8 mouse cellular contexts compared by ENCODE assay signal in genomic region chr8:70607898-70608748, GRCm38 (mm10). TPM values are rescaled to one million over a fixed set of nuclear protein-coding genes. Genes with fewer than 3 reads are reported as not detected.
DNase-seq lines count a peak whose midpoint lies in the region; ATAC-seq and TF ChIP-seq lines count a peak whose summit lies in the region.

No protein-coding gene starts in this region.

- 1% methylated on average over 84 of the region's 84 CpGs for WGBS in spleen, adult 2 months
- WGBS in cerebellum, adult 2 months, result 1% methylated on average over 84 of the region's 84 CpGs
- WGBS in intestine, embryonic 15.5 days, result 1% methylated on average over 83 of the region's 84 CpGs
- WGBS in liver, embryonic 14.5 days (ENCODE audit: insufficient replicate concordance), result under 1% methylated on average over 84 of the region's 84 CpGs
- WGBS in neural tube, embryonic 14.5 days, result 2% methylated on average over 80 of the region's 84 CpGs

- peak overlapping the region; percentile 90 for H3K27ac ChIP-seq in spleen, adult 2 months (ENCODE audit: insufficient read depth, low read length)
- H3K27ac ChIP-seq in cerebellum, adult 2 months (ENCODE audit: insufficient read depth, low read length), result peak overlapping the region; percentile 80
- H3K27ac ChIP-seq in intestine, embryonic 15.5 days, result peak overlapping the region; percentile 96
- peak overlapping the region; percentile 67 for H3K27ac ChIP-seq in liver, embryonic 14.5 days
- H3K27ac ChIP-seq in neural tube, embryonic 14.5 days (ENCODE audit: low read depth, low read length), result peak overlapping the region; percentile 68

- TF ChIP-seq POLR2A in spleen, adult 2 months (IDR thresholded peaks at IDR 0.05; ENCODE audit: low read depth, low read length), result no peak; the same call in 1 of the 2 replicates
- TF ChIP-seq POLR2A in cerebellum, adult 2 months (IDR thresholded peaks at IDR 0.05; ENCODE audit: borderline replicate concordance, insufficient read depth, low read length), result peak; percentile 67; the same call in 1 of the 2 replicates

- H3K4me2 ChIP-seq in intestine, embryonic 15.5 days (replicated peaks), result peak overlapping the region; percentile 98
- peak overlapping the region; percentile 91 for H3K4me2 ChIP-seq in liver, embryonic 14.5 days (ENCODE audit: low read depth)
- peak overlapping the region; percentile 86 for H3K4me2 ChIP-seq in neural tube, embryonic 14.5 days (ENCODE audit: low read depth, low read length)

- H3K36me3 ChIP-seq in spleen, adult 2 months (ENCODE audit: control insufficient read depth, insufficient read depth, low read length), result no peaks in the 10 kb centered on the region
- no peaks in the 10 kb centered on the region for H3K36me3 ChIP-seq in intestine, embryonic 15.5 days
- no peaks in the 10 kb centered on the region for H3K36me3 ChIP-seq in liver, embryonic 14.5 days (replicated peaks; ENCODE audit: control insufficient read depth, insufficient read depth, low read depth)
- no peaks in the 10 kb centered on the region for H3K36me3 ChIP-seq in neural tube, embryonic 14.5 days (ENCODE audit: control insufficient read depth, insufficient read depth, low read length)

- H3K4me1 ChIP-seq in spleen, adult 2 months (ENCODE audit: control insufficient read depth, insufficient read depth, insufficient read length), result peaks cover 18% of the 10 kb centered on the region
- H3K4me1 ChIP-seq in cerebellum, adult 2 months (ENCODE audit: control insufficient read depth, insufficient read depth, low read length), result peaks cover 13% of the 10 kb centered on the region
- H3K4me1 ChIP-seq in intestine, embryonic 15.5 days (replicated peaks), result peaks cover 31% of the 10 kb centered on the region
- H3K4me1 ChIP-seq in liver, embryonic 14.5 days (replicated peaks; ENCODE audit: control insufficient read depth in 2 of 2, insufficient read depth in 2 of 2, low read length in 1 of 2), result peaks cover 17 to 24% of the 10 kb centered on the region in 2 experiments
- peaks cover 32% of the 10 kb centered on the region for H3K4me1 ChIP-seq in neural tube, embryonic 14.5 days (ENCODE audit: control insufficient read depth, insufficient read depth, low read length)

- peak overlapping the region; percentile 81 for H3K4me3 ChIP-seq in spleen, adult 2 months (ENCODE audit: extremely low read depth, insufficient read depth, insufficient read length)
- H3K4me3 ChIP-seq in cerebellum, adult 2 months (replicated peaks; ENCODE audit: insufficient read depth, low read depth, low read length), result peak overlapping the region; percentile 97
- peak overlapping the region; percentile 79 for H3K4me3 ChIP-seq in intestine, embryonic 15.5 days (replicated peaks)
- peak overlapping the region; percentile 65 to 78 for H3K4me3 ChIP-seq in liver, embryonic 14.5 days (ENCODE audit: insufficient read depth in 1 of 2, low read depth in 2 of 2, low read length in 2 of 2)
- peak overlapping the region; percentile 74 for H3K4me3 ChIP-seq in neural tube, embryonic 14.5 days (ENCODE audit: low read depth, low read length)

- peak overlapping the region; percentile 89 for H3K9ac ChIP-seq in intestine, embryonic 15.5 days
- H3K9ac ChIP-seq in liver, embryonic 14.5 days (replicated peaks), result peak overlapping the region; percentile 79
- H3K9ac ChIP-seq in neural tube, embryonic 14.5 days (replicated peaks; ENCODE audit: low read depth, low read length), result peak overlapping the region; percentile 92

- DNase-seq in spleen, adult 2 months (ENCODE audit: low read depth in 1 of 2, low spot score in 2 of 2), result no peak
- DNase-seq in spleen, postnatal 14 days (ENCODE audit: low spot score in 2 of 2), result no peak
- DNase-seq in cerebellum, adult 2 months, result peak; percentile 65 to 68
- peak; percentile 99 for DNase-seq in heart, adult 11 months
- DNase-seq in liver, embryonic 14.5 days (ENCODE audit: low read depth in 3 of 3, low spot score in 3 of 3), result no peak
- DNase-seq in urinary bladder, adult 18-20 months (ENCODE audit: low spot score in 2 of 2), result no peak

- no peak for TF ChIP-seq CTCF in spleen, adult 2 months (IDR thresholded peaks at IDR 0.05; ENCODE audit: extremely low read depth, insufficient read depth, insufficient read length, insufficient replicate concordance)
- TF ChIP-seq CTCF in cerebellum, adult 2 months (IDR thresholded peaks at IDR 0.05; ENCODE audit: borderline replicate concordance, insufficient read depth, low read depth, low read length), result no peak
- no peak for TF ChIP-seq CTCF in liver, embryonic 14.5 days (IDR thresholded peaks at IDR 0.05; ENCODE audit: low read depth)

- peak; percentile 2; the same call in 1 of the 2 replicates for ATAC-seq in intestine, embryonic 15.5 days
- ATAC-seq in liver, embryonic 14.5 days (ENCODE audit: insufficient read depth), result peak; percentile 26; the same call in 1 of the 2 replicates
- ATAC-seq in neural tube, embryonic 14.5 days (ENCODE audit: low read depth), result peak; percentile 25

- no peak for TF ChIP-seq EP300 in liver, embryonic 14.5 days (IDR thresholded peaks at IDR 0.05; ENCODE audit: low read depth)

- no peaks in the 10 kb centered on the region for H3K27me3 ChIP-seq in spleen, adult 2 months (ENCODE audit: control insufficient read depth, insufficient read depth, low read length)
- no peaks in the 10 kb centered on the region for H3K27me3 ChIP-seq in cerebellum, adult 2 months (ENCODE audit: control insufficient read depth, insufficient read depth, low read length)
- no peaks in the 10 kb centered on the region for H3K27me3 ChIP-seq in intestine, embryonic 15.5 days (replicated peaks)
- no peaks in the 10 kb centered on the region for H3K27me3 ChIP-seq in liver, embryonic 14.5 days (ENCODE audit: control insufficient read depth, insufficient read depth, low read length)
- no peaks in the 10 kb centered on the region for H3K27me3 ChIP-seq in neural tube, embryonic 14.5 days (ENCODE audit: control insufficient read depth, insufficient read depth, low read length)

- H3K9me3 ChIP-seq in intestine, embryonic 15.5 days, result no peaks in the 10 kb centered on the region
- no peaks in the 10 kb centered on the region for H3K9me3 ChIP-seq in liver, embryonic 14.5 days (ENCODE audit: control insufficient read depth, low read length)
- no peaks in the 10 kb centered on the region for H3K9me3 ChIP-seq in neural tube, embryonic 14.5 days (ENCODE audit: control insufficient read depth, low read length)

RNA-seq across cellular contexts. Expression of gene Ssbp4, which starts 0.5 kb away (rescaled TPM):
- polyA plus RNA-seq in spleen, adult 2 months (2012; rRNA removed), result 168 and 256 TPM in 2 replicates
- 172 and 181 TPM in 2 replicates for polyA plus RNA-seq in cerebellum, adult 2 months (2012; rRNA removed)
- 86.9 and 91.7 TPM in 2 replicates for polyA plus RNA-seq in intestine, embryonic 15.5 days (2015; fragmentation: Nextera tagmentation; extraction: Ambion mirVana)
- 36.3 and 50.8 TPM in 2 replicates for polyA plus RNA-seq in liver, embryonic 14.5 days (2012; rRNA removed)
- polyA plus RNA-seq in liver, embryonic 14.5 days (2014; fragmentation: Nextera tagmentation; extraction: Ambion mirVana), result 49.5 and 61.7 TPM in 2 replicates
- polyA plus RNA-seq in neural tube, embryonic 14.5 days (2014; fragmentation: Nextera tagmentation; extraction: Ambion mirVana), result 163 and 240 TPM in 2 replicates

RNA-seq across cellular contexts. Expression of gene Lrrc25, which starts 7.8 kb away (rescaled TPM):
- 41.6 and 53.1 TPM in 2 replicates for polyA plus RNA-seq in spleen, adult 2 months (2012; rRNA removed)
- polyA plus RNA-seq in cerebellum, adult 2 months (2012; rRNA removed), result 0.30 and 0.33 TPM in 2 replicates
- 2.4 and 2.5 TPM in 2 replicates for polyA plus RNA-seq in intestine, embryonic 15.5 days (2015; fragmentation: Nextera tagmentation; extraction: Ambion mirVana)
- 4.3 and 5.3 TPM in 2 replicates for polyA plus RNA-seq in liver, embryonic 14.5 days (2012; rRNA removed)
- polyA plus RNA-seq in liver, embryonic 14.5 days (2014; fragmentation: Nextera tagmentation; extraction: Ambion mirVana), result 4.7 TPM in 2 replicates
- polyA plus RNA-seq in neural tube, embryonic 14.5 days (2014; fragmentation: Nextera tagmentation; extraction: Ambion mirVana), result 0.20 and 1.8 TPM in 2 replicates

RNA-seq across cellular contexts. Expression of gene Isyna1, which starts 13.9 kb away (rescaled TPM):
- 136 and 189 TPM in 2 replicates for polyA plus RNA-seq in spleen, adult 2 months (2012; rRNA removed)
- polyA plus RNA-seq in cerebellum, adult 2 months (2012; rRNA removed), result 55.3 and 61.4 TPM in 2 replicates
- polyA plus RNA-seq in intestine, embryonic 15.5 days (2015; fragmentation: Nextera tagmentation; extraction: Ambion mirVana), result 123 and 130 TPM in 2 replicates
- polyA plus RNA-seq in liver, embryonic 14.5 days (2012; rRNA removed), result 61.3 and 62.4 TPM in 2 replicates
- polyA plus RNA-seq in liver, embryonic 14.5 days (2014; fragmentation: Nextera tagmentation; extraction: Ambion mirVana), result 30.2 and 34.2 TPM in 2 replicates
- polyA plus RNA-seq in neural tube, embryonic 14.5 days (2014; fragmentation: Nextera tagmentation; extraction: Ambion mirVana), result 65.5 and 73.3 TPM in 2 replicates

RNA-seq across cellular contexts. Expression of gene Gdf15, which starts 24.1 kb away (rescaled TPM):
- polyA plus RNA-seq in spleen, adult 2 months (2012; rRNA removed), result 5.2 and 6.0 TPM in 2 replicates
- 0.28 and 0.51 TPM in 2 replicates for polyA plus RNA-seq in cerebellum, adult 2 months (2012; rRNA removed)
- polyA plus RNA-seq in intestine, embryonic 15.5 days (2015; fragmentation: Nextera tagmentation; extraction: Ambion mirVana), result 2.3 and 2.9 TPM in 2 replicates
- polyA plus RNA-seq in liver, embryonic 14.5 days (2012; rRNA removed), result 6.3 and 9.0 TPM in 2 replicates
- 1.2 and 2.8 TPM in 2 replicates for polyA plus RNA-seq in liver, embryonic 14.5 days (2014; fragmentation: Nextera tagmentation; extraction: Ambion mirVana)
- polyA plus RNA-seq in neural tube, embryonic 14.5 days (2014; fragmentation: Nextera tagmentation; extraction: Ambion mirVana), result 0.54 TPM in 1 of 2 replicates, not detected in the other

RNA-seq across cellular contexts. Expression of gene Pgpep1, which starts 52.1 kb away (rescaled TPM):
- 18.2 and 22.2 TPM in 2 replicates for polyA plus RNA-seq in spleen, adult 2 months (2012; rRNA removed)
- polyA plus RNA-seq in cerebellum, adult 2 months (2012; rRNA removed), result 28.3 and 32.5 TPM in 2 replicates
- polyA plus RNA-seq in intestine, embryonic 15.5 days (2015; fragmentation: Nextera tagmentation; extraction: Ambion mirVana), result 58.0 and 74.2 TPM in 2 replicates
- 7.6 and 8.6 TPM in 2 replicates for polyA plus RNA-seq in liver, embryonic 14.5 days (2012; rRNA removed)
- 19.8 and 23.5 TPM in 2 replicates for polyA plus RNA-seq in liver, embryonic 14.5 days (2014; fragmentation: Nextera tagmentation; extraction: Ambion mirVana)
- 74.5 and 85.2 TPM in 2 replicates for polyA plus RNA-seq in neural tube, embryonic 14.5 days (2014; fragmentation: Nextera tagmentation; extraction: Ambion mirVana)

Comparison
In these comparisons a context has a peak if more than half of its experiments do, and no peak if none do; other contexts are left out.
1. DNase-seq: peak in cerebellum, adult 2 months (2 of 2) and heart, adult 11 months (single experiment); none in spleen, adult 2 months (0 of 2), spleen, postnatal 14 days (0 of 2), liver, embryonic 14.5 days (0 of 3) and urinary bladder, adult 18-20 months (0 of 2).
2. Peak in every context shown above with its lines, with median percentiles within 50 percentile points of each other: H3K27ac ChIP-seq, H3K4me3 ChIP-seq, ATAC-seq, H3K4me2 ChIP-seq and H3K9ac ChIP-seq.